17 mouse cellular contexts compared by ENCODE assay signal in the genomic region with DNA sequence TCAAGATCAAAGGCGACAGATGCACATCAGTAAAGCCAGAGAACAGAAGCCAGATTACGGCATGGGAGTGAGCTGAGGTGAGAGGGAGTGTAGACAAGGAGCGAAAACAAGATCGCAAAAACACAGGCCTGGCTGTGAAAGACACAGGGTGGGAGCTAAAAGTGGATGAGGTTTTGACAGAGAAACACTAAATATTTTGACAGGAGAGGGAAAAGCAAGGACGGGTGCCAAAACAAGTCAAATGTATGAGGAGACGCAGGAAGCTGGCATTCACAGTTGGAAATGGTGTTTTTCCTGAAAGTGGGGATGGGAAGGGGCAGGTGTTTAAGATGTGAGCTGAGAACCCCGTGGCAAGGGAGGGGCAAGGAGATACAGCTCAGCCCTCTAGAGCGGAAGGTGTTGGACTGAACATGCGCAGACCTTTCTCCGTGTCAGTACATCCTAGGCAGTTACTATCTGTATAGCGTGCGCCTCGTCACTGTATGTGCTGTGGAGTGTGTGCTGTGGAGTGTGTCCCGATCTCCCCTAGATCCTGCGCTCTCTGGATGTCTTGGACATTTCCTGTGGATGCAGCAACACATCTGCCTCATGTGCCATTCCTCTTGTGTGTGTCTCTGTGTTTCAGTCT. TPM values are rescaled to one million over a fixed set of nuclear protein-coding genes. Genes with fewer than 3 reads are reported as not detected.
DNase-seq lines count a peak whose midpoint lies in the region; ATAC-seq lines count a peak whose summit lies in the region.
"Had no signal": no experiment of that assay in that cellular context is flagged by ENCODE, and none has a peak within 500 bp of the region (broad histone marks: within the 10 kb centered on the region; RNA-seq: fewer than 3 reads in every experiment).

No protein-coding gene starts in this region.

- no peak overlapping the region for H3K9ac ChIP-seq in neural tube, embryonic 15.5 days (replicated peaks)
- no peak overlapping the region for H3K9ac ChIP-seq in forebrain, embryonic 11.5 days (ENCODE audit: low read length)
- H3K9ac ChIP-seq in limb, embryonic 11.5 days (ENCODE audit: low read length): no peak overlapping the region
- no peak overlapping the region for H3K9ac ChIP-seq in hindbrain, embryonic 14.5 days
- H3K9ac ChIP-seq: hindbrain, embryonic 15.5 days; liver, embryonic 15.5 days; neural tube, embryonic 13.5 days had no signal

- peaks cover 3% of the 10 kb centered on the region; the same call in 1 of the 2 replicates for H3K4me1 ChIP-seq in neural tube, embryonic 15.5 days
- H3K4me1 ChIP-seq in forebrain, embryonic 11.5 days (replicated peaks; ENCODE audit: control insufficient read depth, insufficient read depth, low read length): no peaks in the 10 kb centered on the region
- no peaks in the 10 kb centered on the region for H3K4me1 ChIP-seq in limb, embryonic 11.5 days (ENCODE audit: control insufficient read depth, insufficient read depth, low read length)
- H3K4me1 ChIP-seq in hindbrain, embryonic 14.5 days (replicated peaks; ENCODE audit: control insufficient read depth, insufficient read depth, low read length): no peaks in the 10 kb centered on the region
- H3K4me1 ChIP-seq: hindbrain, embryonic 15.5 days; liver, embryonic 15.5 days; neural tube, embryonic 13.5 days had no signal

- H3K36me3 ChIP-seq in neural tube, embryonic 15.5 days: no peaks in the 10 kb centered on the region
- no peaks in the 10 kb centered on the region for H3K36me3 ChIP-seq in forebrain, embryonic 11.5 days (ENCODE audit: control insufficient read depth, insufficient read depth, low read length)
- no peaks in the 10 kb centered on the region for H3K36me3 ChIP-seq in limb, embryonic 11.5 days (ENCODE audit: control insufficient read depth, insufficient read depth, low read length)
- no peaks in the 10 kb centered on the region for H3K36me3 ChIP-seq in hindbrain, embryonic 14.5 days (replicated peaks; ENCODE audit: control insufficient read depth, insufficient read depth)
- H3K36me3 ChIP-seq: hindbrain, embryonic 15.5 days; liver, embryonic 15.5 days; neural tube, embryonic 13.5 days had no signal

- WGBS in neural tube, embryonic 15.5 days: 65% methylated on average over 15 of the region's 15 CpGs
- WGBS in forebrain, embryonic 11.5 days: 68% methylated on average over 15 of the region's 15 CpGs
- 62% methylated on average over 15 of the region's 15 CpGs for WGBS in limb, embryonic 11.5 days
- WGBS in hindbrain, embryonic 14.5 days: 73% methylated on average over 15 of the region's 15 CpGs

- H3K9me3 ChIP-seq in neural tube, embryonic 15.5 days (replicated peaks): no peaks in the 10 kb centered on the region
- H3K9me3 ChIP-seq in forebrain, embryonic 11.5 days (ENCODE audit: control insufficient read depth, low read length): no peaks in the 10 kb centered on the region
- H3K9me3 ChIP-seq in limb, embryonic 11.5 days (ENCODE audit: control insufficient read depth, low read length): no peaks in the 10 kb centered on the region
- H3K9me3 ChIP-seq in hindbrain, embryonic 14.5 days (ENCODE audit: control insufficient read depth, low read length): no peaks in the 10 kb centered on the region
- H3K9me3 ChIP-seq: hindbrain, embryonic 15.5 days; liver, embryonic 15.5 days; neural tube, embryonic 13.5 days had no signal

- no peak overlapping the region for H3K4me2 ChIP-seq in neural tube, embryonic 15.5 days
- H3K4me2 ChIP-seq in forebrain, embryonic 11.5 days (ENCODE audit: low read depth, low read length, severe bottlenecking): no peak overlapping the region
- no peak overlapping the region for H3K4me2 ChIP-seq in limb, embryonic 11.5 days (ENCODE audit: low read depth, severe bottlenecking)
- H3K4me2 ChIP-seq in hindbrain, embryonic 14.5 days (replicated peaks): no peak overlapping the region
- H3K4me2 ChIP-seq: hindbrain, embryonic 15.5 days; liver, embryonic 15.5 days; neural tube, embryonic 13.5 days had no signal

- ATAC-seq in neural tube, embryonic 15.5 days (ENCODE audit: low FRiP score): no peak
- no peak for ATAC-seq in forebrain, embryonic 11.5 days (replicated peaks; ENCODE audit: low FRiP score)
- no peak for ATAC-seq in limb, embryonic 11.5 days (ENCODE audit: insufficient number of reproducible peaks, low FRiP score, low TSS enrichment, low read depth)
- ATAC-seq in hindbrain, embryonic 14.5 days (ENCODE audit: low FRiP score): no peak

- peak; percentile 2 for DNase-seq in kidney, adult 18-20 months
- DNase-seq in kidney, postnatal 14 days: no peak
- DNase-seq in neural tube, embryonic 10.5 days (ENCODE audit: extremely low spot score, low spot score): peak; percentile 11
- peak; percentile 40 for DNase-seq in forebrain, embryonic 11.5 days (ENCODE audit: low spot score)
- peak; percentile 18 for DNase-seq in limb, embryonic 11.5 days (ENCODE audit: low spot score)
- DNase-seq in hindbrain, embryonic 14.5 days (ENCODE audit: low spot score): no peak
- DNase-seq: adrenal gland, postnatal 10 days; cerebellum, postnatal 14 days; kidney, adult 11 months; kidney, postnatal 25 days; layer of hippocampus, adult 9-11 months; retina, postnatal 1 day had no signal

- H3K4me3 ChIP-seq in neural tube, embryonic 15.5 days (replicated peaks): no peak overlapping the region
- H3K4me3 ChIP-seq in forebrain, embryonic 11.5 days (ENCODE audit: low read depth, low read length): no peak overlapping the region
- no peak overlapping the region for H3K4me3 ChIP-seq in limb, embryonic 11.5 days (ENCODE audit: low read depth, low read length)
- H3K4me3 ChIP-seq in hindbrain, embryonic 14.5 days (replicated peaks; ENCODE audit: low read length): no peak overlapping the region
- H3K4me3 ChIP-seq: erythroblast, embryonic 14.5 days; hindbrain, embryonic 15.5 days; liver, embryonic 15.5 days; neural tube, embryonic 13.5 days had no signal

- H3K27me3 ChIP-seq in neural tube, embryonic 15.5 days (replicated peaks): peaks cover 4% of the 10 kb centered on the region
- H3K27me3 ChIP-seq in forebrain, embryonic 11.5 days (ENCODE audit: control insufficient read depth, insufficient read depth, low read length): no peaks in the 10 kb centered on the region
- H3K27me3 ChIP-seq in limb, embryonic 11.5 days (ENCODE audit: control insufficient read depth, insufficient read depth, low read length): no peaks in the 10 kb centered on the region
- H3K27me3 ChIP-seq in hindbrain, embryonic 14.5 days (ENCODE audit: control insufficient read depth, insufficient read depth, low read length): peaks cover 4% of the 10 kb centered on the region; the same call in 1 of the 2 replicates
- H3K27me3 ChIP-seq: hindbrain, embryonic 15.5 days; neural tube, embryonic 13.5 days had no signal

- H3K27ac ChIP-seq in neural tube, embryonic 15.5 days (replicated peaks): no peak overlapping the region
- no peak overlapping the region for H3K27ac ChIP-seq in forebrain, embryonic 11.5 days (ENCODE audit: low read depth, low read length)
- H3K27ac ChIP-seq in limb, embryonic 11.5 days (replicated peaks; ENCODE audit: low read depth, low read length): no peak overlapping the region
- no peak overlapping the region for H3K27ac ChIP-seq in hindbrain, embryonic 14.5 days
- H3K27ac ChIP-seq: hindbrain, embryonic 15.5 days; liver, embryonic 15.5 days; neural tube, embryonic 13.5 days had no signal

RNA-seq across cellular contexts. Expression of gene Nnmt, which starts 33.3 kb away (rescaled TPM):
- polyA plus RNA-seq in neural tube, embryonic 15.5 days (2015; fragmentation: Nextera tagmentation; extraction: Ambion mirVana): 0.70 and 0.92 TPM in 2 replicates
- 1.1 and 1.9 TPM in 2 replicates for polyA plus RNA-seq in forebrain, embryonic 11.5 days (2014; fragmentation: Nextera tagmentation; extraction: Ambion mirVana)
- 0.52 and 0.62 TPM in 2 replicates for polyA plus RNA-seq in limb, embryonic 11.5 days (2014; fragmentation: Nextera tagmentation; extraction: Ambion mirVana)
- 0.51 and 0.87 TPM in 2 replicates for polyA plus RNA-seq in hindbrain, embryonic 14.5 days (2014; fragmentation: Nextera tagmentation; extraction: Ambion mirVana)
- polyA plus RNA-seq: erythroblast, embryonic 14.5 days had no signal

Comparison
In these comparisons a context has a peak if more than half of its experiments do, and no peak if none do; other contexts are left out.
1. DNase-seq: peak in kidney, adult 18-20 months (single experiment), neural tube, embryonic 10.5 days (single experiment), forebrain, embryonic 11.5 days (single experiment) and limb, embryonic 11.5 days (single experiment); none in kidney, postnatal 14 days (single experiment) and hindbrain, embryonic 14.5 days (single experiment).